In genomic region chr7:30331887-30332286, GRCm38 (mm10) we compare ENCODE assay signal across 8 mouse cellular contexts. TPM values are rescaled to one million over a fixed set of nuclear protein-coding genes. Genes with fewer than 3 reads are reported as not detected.
DNase-seq lines count a peak whose midpoint lies in the region; ATAC-seq lines count a peak whose summit lies in the region.

No protein-coding gene starts in this region.

- no peaks in the 10 kb centered on the region for H3K9me3 ChIP-seq in hindbrain, embryonic 12.5 days (replicated peaks)
- H3K9me3 ChIP-seq in lung, embryonic 16.5 days (ENCODE audit: control insufficient read depth, low read length): no peaks in the 10 kb centered on the region

- H3K9ac ChIP-seq in hindbrain, embryonic 12.5 days: peak overlapping the region; percentile 18; the same call in 1 of the 2 replicates
- H3K9ac ChIP-seq in lung, embryonic 16.5 days (ENCODE audit: low read length): no peak overlapping the region

- 4% methylated on average over 13 of the region's 13 CpGs for WGBS in hindbrain, embryonic 12.5 days
- WGBS in lung, embryonic 16.5 days: 14% methylated on average over 13 of the region's 13 CpGs

- H3K4me3 ChIP-seq in hindbrain, embryonic 12.5 days: peak overlapping the region; percentile 8
- no peak overlapping the region for H3K4me3 ChIP-seq in lung, embryonic 16.5 days (ENCODE audit: low read length)

- H3K4me2 ChIP-seq in hindbrain, embryonic 12.5 days (replicated peaks): peak overlapping the region; percentile 48
- H3K4me2 ChIP-seq in lung, embryonic 16.5 days (ENCODE audit: low read depth, low read length): peak overlapping the region; percentile 28

- peak; percentile 99 for DNase-seq in R1 (ENCODE audit: low read depth, low spot score)
- DNase-seq in cerebellum, adult 8-10 months: peak; percentile 93
- peak; percentile 95 to 98 for DNase-seq in frontal cortex, adult 2 months (ENCODE audit: extremely low spot score in 1 of 2, low spot score in 1 of 2)
- DNase-seq in layer of hippocampus, postnatal 10 days (ENCODE audit: low spot score in 2 of 2): peak; percentile 84 to 87
- peak; percentile 57 for DNase-seq in ovary, postnatal 36 days (ENCODE audit: low spot score)
- peak; percentile 84 for DNase-seq in thymus, postnatal 14 days

- H3K36me3 ChIP-seq in hindbrain, embryonic 12.5 days: no peaks in the 10 kb centered on the region
- H3K36me3 ChIP-seq in lung, embryonic 16.5 days (ENCODE audit: control insufficient read depth, insufficient read depth, low read length): no peaks in the 10 kb centered on the region

- peaks cover 14% of the 10 kb centered on the region for H3K4me1 ChIP-seq in hindbrain, embryonic 12.5 days
- peaks cover 34% of the 10 kb centered on the region for H3K4me1 ChIP-seq in lung, embryonic 16.5 days (replicated peaks; ENCODE audit: control insufficient read depth, insufficient read depth, low read length)

- ATAC-seq in hindbrain, embryonic 12.5 days (ENCODE audit: low FRiP score): peak; percentile 96
- peak; percentile 34 for ATAC-seq in lung, embryonic 16.5 days (ENCODE audit: low read depth)

- peaks cover 31% of the 10 kb centered on the region for H3K27me3 ChIP-seq in hindbrain, embryonic 12.5 days
- peaks cover 11% of the 10 kb centered on the region; the same call in 1 of the 2 replicates for H3K27me3 ChIP-seq in lung, embryonic 16.5 days (ENCODE audit: control insufficient read depth, insufficient read depth, low read depth, low read length)

- peak overlapping the region; percentile 12 for H3K27ac ChIP-seq in hindbrain, embryonic 12.5 days
- no peak overlapping the region for H3K27ac ChIP-seq in lung, embryonic 16.5 days (ENCODE audit: low read length)

RNA-seq across cellular contexts. Expression of gene Sdhaf1, which starts 8.2 kb away (rescaled TPM):
- polyA plus RNA-seq in frontal cortex, adult 2 months (2012; rRNA removed): 16.9 and 19.2 TPM in 2 replicates
- 22.3 and 23.4 TPM in 2 replicates for polyA plus RNA-seq in hindbrain, embryonic 12.5 days (2016; fragmentation: Nextera tagmentation; extraction: Ambion mirVana)
- total RNA-seq in layer of hippocampus, postnatal 10 days (2021): 1 to 10 TPM; 7.8 to 9.4 TPM
- 14.5 and 15.8 TPM in 2 replicates for polyA plus RNA-seq in lung, embryonic 16.5 days (2015; fragmentation: Nextera tagmentation; extraction: Ambion mirVana)

RNA-seq across cellular contexts. Expression of gene E130208F15Rik, which starts 10.3 kb away (rescaled TPM):
- polyA plus RNA-seq in frontal cortex, adult 2 months (2012; rRNA removed): 0.34 and 0.66 TPM in 2 replicates
- 0.33 and 0.49 TPM in 2 replicates for polyA plus RNA-seq in hindbrain, embryonic 12.5 days (2016; fragmentation: Nextera tagmentation; extraction: Ambion mirVana)
- under 1 TPM; 0.48 to 0.69 TPM for total RNA-seq in layer of hippocampus, postnatal 10 days (2021)
- 0.38 TPM in 1 of 2 replicates, not detected in the other for polyA plus RNA-seq in lung, embryonic 16.5 days (2015; fragmentation: Nextera tagmentation; extraction: Ambion mirVana)

RNA-seq across cellular contexts. Expression of gene Syne4, which starts 17.3 kb away (rescaled TPM):
- 27.6 and 29.9 TPM in 2 replicates for polyA plus RNA-seq in frontal cortex, adult 2 months (2012; rRNA removed)
- polyA plus RNA-seq in hindbrain, embryonic 12.5 days (2016; fragmentation: Nextera tagmentation; extraction: Ambion mirVana): 36.9 and 39.2 TPM in 2 replicates
- total RNA-seq in layer of hippocampus, postnatal 10 days (2021): 1 to 10 TPM; 3.2 to 6.4 TPM
- 32.5 and 33.6 TPM in 2 replicates for polyA plus RNA-seq in lung, embryonic 16.5 days (2015; fragmentation: Nextera tagmentation; extraction: Ambion mirVana)

RNA-seq across cellular contexts. Expression of gene Alkbh6, which starts 23.4 kb away (rescaled TPM):
- 132 TPM in 2 replicates for polyA plus RNA-seq in frontal cortex, adult 2 months (2012; rRNA removed)
- 87.1 and 93.5 TPM in 2 replicates for polyA plus RNA-seq in hindbrain, embryonic 12.5 days (2016; fragmentation: Nextera tagmentation; extraction: Ambion mirVana)
- total RNA-seq in layer of hippocampus, postnatal 10 days (2021): 10 to 100 TPM; 41.6 to 45.5 TPM
- 82.1 and 84.4 TPM in 2 replicates for polyA plus RNA-seq in lung, embryonic 16.5 days (2015; fragmentation: Nextera tagmentation; extraction: Ambion mirVana)

RNA-seq across cellular contexts. Expression of gene Lrfn3, which starts 30.7 kb away (rescaled TPM):
- polyA plus RNA-seq in frontal cortex, adult 2 months (2012; rRNA removed): 19.8 and 22.2 TPM in 2 replicates
- 9.3 and 10.1 TPM in 2 replicates for polyA plus RNA-seq in hindbrain, embryonic 12.5 days (2016; fragmentation: Nextera tagmentation; extraction: Ambion mirVana)
- total RNA-seq in layer of hippocampus, postnatal 10 days (2021): 10 to 100 TPM; 42.8 to 43.6 TPM
- 3.5 and 3.9 TPM in 2 replicates for polyA plus RNA-seq in lung, embryonic 16.5 days (2015; fragmentation: Nextera tagmentation; extraction: Ambion mirVana)
